In the genomic region with DNA sequence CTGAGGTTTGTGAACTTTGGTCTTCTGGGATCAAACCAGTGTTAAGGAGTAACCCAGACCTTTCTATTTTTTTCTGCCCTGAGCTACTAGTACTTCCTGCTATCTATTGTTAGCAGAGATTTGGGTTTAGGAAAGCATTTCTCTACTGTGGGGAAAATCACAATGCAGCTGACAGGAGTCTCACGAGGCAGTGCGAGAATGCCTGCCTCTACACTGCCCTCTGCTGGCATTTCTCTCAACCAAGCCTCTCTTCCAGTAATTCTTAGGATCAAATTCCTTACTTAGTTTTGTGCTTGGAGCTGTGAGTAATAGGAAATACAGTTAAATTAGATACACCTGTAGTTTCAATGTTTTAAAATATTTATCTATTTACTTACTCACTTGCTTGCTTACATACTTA, we compare ENCODE assay signal across 8 mouse cellular contexts.
DNase-seq lines count a peak whose midpoint lies in the region; ATAC-seq and TF ChIP-seq lines count a peak whose summit lies in the region.

No protein-coding gene starts in this region.

- H3K36me3 ChIP-seq in spleen, adult 2 months (ENCODE audit: control insufficient read depth, insufficient read depth, low read length): no peaks in the 10 kb centered on the region
- no peaks in the 10 kb centered on the region for H3K36me3 ChIP-seq in forebrain, embryonic 13.5 days (ENCODE audit: poor library complexity, severe bottlenecking)
- no peaks in the 10 kb centered on the region for H3K36me3 ChIP-seq in hindbrain, embryonic 16.5 days (ENCODE audit: control insufficient read depth, insufficient read depth, low read length)
- H3K36me3 ChIP-seq in midbrain, embryonic 12.5 days: no peaks in the 10 kb centered on the region

- no peaks in the 10 kb centered on the region for H3K9me3 ChIP-seq in forebrain, embryonic 13.5 days (replicated peaks)
- no peaks in the 10 kb centered on the region for H3K9me3 ChIP-seq in hindbrain, embryonic 16.5 days (ENCODE audit: control insufficient read depth, low read length)
- H3K9me3 ChIP-seq in midbrain, embryonic 12.5 days: no peaks in the 10 kb centered on the region

- H3K27me3 ChIP-seq in spleen, adult 2 months (ENCODE audit: control insufficient read depth, insufficient read depth, low read length): no peaks in the 10 kb centered on the region
- H3K27me3 ChIP-seq in forebrain, embryonic 13.5 days: no peaks in the 10 kb centered on the region
- no peaks in the 10 kb centered on the region for H3K27me3 ChIP-seq in hindbrain, embryonic 16.5 days (replicated peaks; ENCODE audit: control insufficient read depth, insufficient read depth, low read length)
- H3K27me3 ChIP-seq in midbrain, embryonic 12.5 days: no peaks in the 10 kb centered on the region

- H3K4me1 ChIP-seq in spleen, adult 2 months (ENCODE audit: control insufficient read depth, insufficient read depth, insufficient read length): no peaks in the 10 kb centered on the region
- H3K4me1 ChIP-seq in forebrain, embryonic 13.5 days: no peaks in the 10 kb centered on the region
- H3K4me1 ChIP-seq in hindbrain, embryonic 16.5 days (ENCODE audit: control insufficient read depth, insufficient read depth, low read depth, low read length): no peaks in the 10 kb centered on the region
- H3K4me1 ChIP-seq in midbrain, embryonic 12.5 days: no peaks in the 10 kb centered on the region

- no peak overlapping the region for H3K4me2 ChIP-seq in forebrain, embryonic 13.5 days
- no peak overlapping the region for H3K4me2 ChIP-seq in hindbrain, embryonic 16.5 days (ENCODE audit: low read length)
- no peak overlapping the region for H3K4me2 ChIP-seq in midbrain, embryonic 12.5 days (replicated peaks)

- H3K4me3 ChIP-seq in spleen, adult 2 months (ENCODE audit: extremely low read depth, insufficient read depth, insufficient read length): no peak overlapping the region
- no peak overlapping the region for H3K4me3 ChIP-seq in forebrain, embryonic 13.5 days
- no peak overlapping the region for H3K4me3 ChIP-seq in hindbrain, embryonic 16.5 days (ENCODE audit: low read length)
- no peak overlapping the region for H3K4me3 ChIP-seq in midbrain, embryonic 12.5 days

- 4% methylated on average over 2 of the region's 2 CpGs for WGBS in spleen, adult 2 months
- WGBS in forebrain, embryonic 13.5 days: 0% methylated on average over 2 of the region's 2 CpGs
- WGBS in hindbrain, embryonic 16.5 days: 6% methylated on average over 2 of the region's 2 CpGs
- 4% methylated on average over 2 of the region's 2 CpGs for WGBS in midbrain, embryonic 12.5 days

- peak; percentile 8 to 33 for DNase-seq in spleen, adult 2 months (ENCODE audit: low read depth in 1 of 2, low spot score in 2 of 2)
- no peak for DNase-seq in spleen, adult 12 weeks (ENCODE audit: low spot score)
- peak; percentile 13 for DNase-seq in c-Kit-positive CD71-negative TER-119-negative erythroid progenitor cells, embryonic 14.5 days (ENCODE audit: low read depth)
- peak; percentile 79 to 82 for DNase-seq in left cerebral cortex, adult 18-20 months (ENCODE audit: low spot score in 2 of 2)
- peak; percentile 48 for DNase-seq in telencephalon, adult 2 months (ENCODE audit: low read depth, low spot score)

- H3K9ac ChIP-seq in forebrain, embryonic 13.5 days: no peak overlapping the region
- no peak overlapping the region for H3K9ac ChIP-seq in hindbrain, embryonic 16.5 days (ENCODE audit: low read depth, low read length)
- H3K9ac ChIP-seq in midbrain, embryonic 12.5 days (replicated peaks): no peak overlapping the region

- TF ChIP-seq CTCF in spleen, adult 2 months (IDR thresholded peaks at IDR 0.05; ENCODE audit: extremely low read depth, insufficient read depth, insufficient read length, insufficient replicate concordance): peak; percentile 39; the same call in 1 of the 2 replicates

- H3K27ac ChIP-seq in spleen, adult 2 months (ENCODE audit: insufficient read depth, low read length): no peak overlapping the region
- H3K27ac ChIP-seq in forebrain, embryonic 13.5 days: no peak overlapping the region
- H3K27ac ChIP-seq in hindbrain, embryonic 16.5 days (ENCODE audit: low read depth, low read length): no peak overlapping the region
- H3K27ac ChIP-seq in midbrain, embryonic 12.5 days (replicated peaks): no peak overlapping the region

- ATAC-seq in forebrain, embryonic 13.5 days: peak; percentile 70; the same call in 1 of the 2 replicates
- peak; percentile 65; the same call in 1 of the 2 replicates for ATAC-seq in hindbrain, embryonic 16.5 days
- peak; percentile 49; the same call in 1 of the 2 replicates for ATAC-seq in midbrain, embryonic 12.5 days (ENCODE audit: low FRiP score, low read depth)

- no peak for TF ChIP-seq POLR2A in spleen, adult 2 months (IDR thresholded peaks at IDR 0.05; ENCODE audit: low read depth, low read length)
